Mouse (Mus musculus): ENCODE measurements around the gene Baiap2l1. TPM values are rescaled to one million over a fixed set of nuclear protein-coding genes. Genes with fewer than 3 reads are reported as not detected.

The Baiap2l1 gene
- polyA plus RNA-seq, 1 experiment = 2.2 TPM

- WGBS = 48% methylated on average over 16 of the region's 16 CpGs
- H3K27ac ChIP-seq (ENCODE audit: control insufficient read depth, insufficient read depth, low read length) = no peak overlapping the region
- no peak overlapping the region for H3K4me3 ChIP-seq (ENCODE audit: control insufficient read depth, insufficient read depth, low read length)
- TF ChIP-seq CTCF (IDR thresholded peaks at IDR 0.05; ENCODE audit: borderline replicate concordance, control insufficient read depth, extremely low read depth, insufficient read depth, low read length, poor library complexity) = no peak
- no peak for TF ChIP-seq POLR2A (IDR thresholded peaks at IDR 0.05; ENCODE audit: control insufficient read depth, extremely low read depth, insufficient read depth, low read length, poor library complexity)
- peak; percentile 43 for DNase-seq
- no peaks in the 10 kb centered on the region for H3K36me3 ChIP-seq (ENCODE audit: control insufficient read depth, insufficient read depth, low read length)
- peaks cover 41% of the 10 kb centered on the region for H3K4me1 ChIP-seq (replicated peaks; ENCODE audit: control insufficient read depth, insufficient read depth, low read length)
- no peaks in the 10 kb centered on the region for H3K27me3 ChIP-seq (ENCODE audit: control insufficient read depth, insufficient read depth, low read length)
These were observed 103.6 kb downstream of the Baiap2l1 start for GRCm38 (mm10) chr5:144254122-144254810.

- Histone ChIP-seq H3K36me3 (ENCODE audit: control insufficient read depth, insufficient read depth, low read length) (no peaks in the 10 kb centered on the region), H3K27ac (ENCODE audit: control insufficient read depth, insufficient read depth, low read length) (no peak overlapping the region), H3K4me3 (ENCODE audit: control insufficient read depth, insufficient read depth, low read length) (no peak overlapping the region), H3K4me1 (replicated peaks; ENCODE audit: control insufficient read depth, insufficient read depth, low read length) (peaks cover 34% of the 10 kb centered on the region), H3K27me3 (ENCODE audit: control insufficient read depth, insufficient read depth, low read length) (no peaks in the 10 kb centered on the region)
- DNase-seq = no peak
- TF ChIP-seq CTCF (IDR thresholded peaks at IDR 0.05; ENCODE audit: borderline replicate concordance, control insufficient read depth, extremely low read depth, insufficient read depth, low read length, poor library complexity) (no peak), POLR2A (IDR thresholded peaks at IDR 0.05; ENCODE audit: control insufficient read depth, extremely low read depth, insufficient read depth, low read length, poor library complexity) (no peak)
- WGBS = 66% methylated on average over 4 of the region's 4 CpGs
These were observed 104.7 kb downstream of the Baiap2l1 start for GRCm38 (mm10) chr5:144253212-144253611.

GRCm38 (mm10) chr5:144251876-144252577, 105.9 kb downstream of the Baiap2l1 start:
- Histone ChIP-seq H3K4me3 (ENCODE audit: control insufficient read depth, insufficient read depth, low read length) (no peak overlapping the region), H3K4me1 (replicated peaks; ENCODE audit: control insufficient read depth, insufficient read depth, low read length) (peaks cover 26% of the 10 kb centered on the region), H3K27ac (ENCODE audit: control insufficient read depth, insufficient read depth, low read length) (no peak overlapping the region), H3K36me3 (ENCODE audit: control insufficient read depth, insufficient read depth, low read length) (no peaks in the 10 kb centered on the region), H3K27me3 (ENCODE audit: control insufficient read depth, insufficient read depth, low read length) (no peaks in the 10 kb centered on the region)
- DNase-seq = no peak
- no peak for TF ChIP-seq CTCF (IDR thresholded peaks at IDR 0.05; ENCODE audit: borderline replicate concordance, control insufficient read depth, extremely low read depth, insufficient read depth, low read length, poor library complexity)
- TF ChIP-seq POLR2A (IDR thresholded peaks at IDR 0.05; ENCODE audit: control insufficient read depth, extremely low read depth, insufficient read depth, low read length, poor library complexity) = no peak
- 10% methylated on average over 13 of the region's 13 CpGs for WGBS

- DNase-seq = no peak
- H3K27ac ChIP-seq (ENCODE audit: control insufficient read depth, insufficient read depth, low read length) = no peak overlapping the region
- no peak overlapping the region for H3K4me3 ChIP-seq (ENCODE audit: control insufficient read depth, insufficient read depth, low read length)
- H3K4me1 ChIP-seq (replicated peaks; ENCODE audit: control insufficient read depth, insufficient read depth, low read length) = peaks cover 14% of the 10 kb centered on the region
- H3K27me3 ChIP-seq (ENCODE audit: control insufficient read depth, insufficient read depth, low read length) = no peaks in the 10 kb centered on the region
- WGBS = 85% methylated on average over 3 of the region's 3 CpGs
- no peaks in the 10 kb centered on the region for H3K36me3 ChIP-seq (ENCODE audit: control insufficient read depth, insufficient read depth, low read length)
- TF ChIP-seq CTCF (IDR thresholded peaks at IDR 0.05; ENCODE audit: borderline replicate concordance, control insufficient read depth, extremely low read depth, insufficient read depth, low read length, poor library complexity) (no peak), POLR2A (IDR thresholded peaks at IDR 0.05; ENCODE audit: control insufficient read depth, extremely low read depth, insufficient read depth, low read length, poor library complexity) (no peak)
These were observed 108.0 kb downstream of the Baiap2l1 start for GRCm38 (mm10) chr5:144249871-144250270.

GRCm38 (mm10) chr5:144247906-144248585, 109.9 kb downstream of the Baiap2l1 start:
- no peaks in the 10 kb centered on the region for H3K27me3 ChIP-seq (ENCODE audit: control insufficient read depth, insufficient read depth, low read length)
- peaks cover 9% of the 10 kb centered on the region for H3K4me1 ChIP-seq (replicated peaks; ENCODE audit: control insufficient read depth, insufficient read depth, low read length)
- no peak overlapping the region for H3K27ac ChIP-seq (ENCODE audit: control insufficient read depth, insufficient read depth, low read length)
- no peak for DNase-seq
- no peak for TF ChIP-seq POLR2A (IDR thresholded peaks at IDR 0.05; ENCODE audit: control insufficient read depth, extremely low read depth, insufficient read depth, low read length, poor library complexity)
- TF ChIP-seq CTCF (IDR thresholded peaks at IDR 0.05; ENCODE audit: borderline replicate concordance, control insufficient read depth, extremely low read depth, insufficient read depth, low read length, poor library complexity) = no peak
- no peaks in the 10 kb centered on the region for H3K36me3 ChIP-seq (ENCODE audit: control insufficient read depth, insufficient read depth, low read length)
- WGBS = 43% methylated on average over 10 of the region's 10 CpGs
- H3K4me3 ChIP-seq (ENCODE audit: control insufficient read depth, insufficient read depth, low read length) = no peak overlapping the region

GRCm38 (mm10) chr5:144247307-144247706, 110.6 kb downstream of the Baiap2l1 start:
- WGBS = 87% methylated on average over 10 of the region's 10 CpGs
- TF ChIP-seq CTCF (IDR thresholded peaks at IDR 0.05; ENCODE audit: borderline replicate concordance, control insufficient read depth, extremely low read depth, insufficient read depth, low read length, poor library complexity) (no peak), POLR2A (IDR thresholded peaks at IDR 0.05; ENCODE audit: control insufficient read depth, extremely low read depth, insufficient read depth, low read length, poor library complexity) (no peak)
- no peaks in the 10 kb centered on the region for H3K36me3 ChIP-seq (ENCODE audit: control insufficient read depth, insufficient read depth, low read length)
- H3K4me3 ChIP-seq (ENCODE audit: control insufficient read depth, insufficient read depth, low read length) = no peak overlapping the region
- H3K27ac ChIP-seq (ENCODE audit: control insufficient read depth, insufficient read depth, low read length) = no peak overlapping the region
- H3K27me3 ChIP-seq (ENCODE audit: control insufficient read depth, insufficient read depth, low read length) = no peaks in the 10 kb centered on the region
- H3K4me1 ChIP-seq (replicated peaks; ENCODE audit: control insufficient read depth, insufficient read depth, low read length) = peaks cover 9% of the 10 kb centered on the region
- no peak for DNase-seq

Data from thymus, adult 2 months (tissue).